Mouse (Mus musculus): ENCODE data around the gene Ltf. TPM values are rescaled to one million over a fixed set of nuclear protein-coding genes. Genes with fewer than 3 reads are reported as not detected.

Gene Ltf
- polyA plus RNA-seq, 3 experiments from 2014 or later: 2.5 TPM; not detected in 2

- no peak for ATAC-seq
These were observed 23.2 kb downstream of the Ltf start for GRCm38 (mm10) chr9:111042266-111042665.

DNA sequence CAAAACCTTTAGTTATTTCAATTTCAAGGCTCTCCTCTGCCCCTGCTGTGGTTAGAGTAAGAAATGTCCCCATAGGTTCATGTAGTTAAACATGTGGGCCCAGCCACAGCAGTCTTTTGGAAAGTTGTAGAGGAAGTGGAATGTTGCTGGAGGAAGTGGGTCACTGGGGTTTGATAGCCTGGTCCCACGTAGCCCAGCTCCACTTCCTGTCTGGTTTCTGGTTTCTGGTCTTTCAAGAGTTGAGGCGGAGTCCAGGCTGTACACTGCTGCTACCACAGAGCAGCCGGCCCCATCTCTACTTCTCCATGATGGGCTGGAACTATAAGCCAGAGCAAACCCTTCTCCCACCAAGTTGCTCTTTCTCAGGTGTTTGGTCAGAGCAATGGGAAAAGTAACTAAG, 27.2 kb downstream of the Ltf start:
- ATAC-seq: peak; percentile 77

- ATAC-seq: peak; percentile 83
These were observed 28.2 kb downstream of the Ltf start for GRCm38 (mm10) chr9:111047266-111047665.

GRCm38 (mm10) chr9:111048452-111048851, 29.4 kb downstream of the Ltf start:
- no peak for ATAC-seq

- no peak for ATAC-seq
These were observed 35.9 kb downstream of the Ltf start for GRCm38 (mm10) chr9:111054923-111055322.

DNA sequence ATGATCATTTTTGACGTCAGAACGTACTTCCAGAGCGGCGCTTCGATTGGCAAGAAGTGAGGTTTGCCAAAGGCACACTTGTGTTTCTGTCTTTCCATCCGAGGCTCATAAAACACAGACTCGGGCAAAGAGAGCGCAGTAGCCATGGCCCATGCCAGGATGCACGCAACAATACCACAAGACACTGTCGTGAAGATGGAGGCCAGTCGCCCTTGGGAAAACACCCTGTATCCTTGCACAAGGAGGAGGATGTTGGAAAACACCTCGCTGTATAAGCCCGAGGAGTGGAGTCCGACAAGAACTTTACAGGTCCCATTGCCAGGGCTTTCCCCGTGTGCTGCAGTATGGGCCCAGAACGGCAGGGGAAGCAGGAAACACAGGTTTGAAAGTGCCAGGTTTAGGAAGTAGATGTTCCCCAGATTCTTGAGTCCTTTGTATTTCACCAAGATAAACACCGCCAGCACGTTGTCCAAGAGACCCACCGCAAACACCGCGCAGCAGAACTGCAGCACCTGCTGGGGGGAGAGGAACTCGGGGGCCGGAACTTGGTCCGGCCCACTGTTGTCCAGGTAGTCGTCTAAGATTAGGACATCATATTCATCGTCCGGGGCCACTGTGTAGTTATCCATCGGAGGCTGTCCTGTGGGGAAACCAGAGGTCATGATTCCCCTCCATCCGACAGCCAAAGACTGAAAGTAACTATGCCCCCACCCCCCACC, 36.9 kb downstream of the Ltf start:
- peak; percentile 38 for ATAC-seq

GRCm38 (mm10) chr9:111056519-111056797, 37.4 kb downstream of the Ltf start:
- peak; percentile 16 for ATAC-seq

- peak; percentile 38 for ATAC-seq
These were observed 37.9 kb downstream of the Ltf start, which contains the start of gene Ccrl2 for GRCm38 (mm10) chr9:111056798-111057543. Gene Ccrl2 (minus strand): TSS chr9:111057519.

DNA sequence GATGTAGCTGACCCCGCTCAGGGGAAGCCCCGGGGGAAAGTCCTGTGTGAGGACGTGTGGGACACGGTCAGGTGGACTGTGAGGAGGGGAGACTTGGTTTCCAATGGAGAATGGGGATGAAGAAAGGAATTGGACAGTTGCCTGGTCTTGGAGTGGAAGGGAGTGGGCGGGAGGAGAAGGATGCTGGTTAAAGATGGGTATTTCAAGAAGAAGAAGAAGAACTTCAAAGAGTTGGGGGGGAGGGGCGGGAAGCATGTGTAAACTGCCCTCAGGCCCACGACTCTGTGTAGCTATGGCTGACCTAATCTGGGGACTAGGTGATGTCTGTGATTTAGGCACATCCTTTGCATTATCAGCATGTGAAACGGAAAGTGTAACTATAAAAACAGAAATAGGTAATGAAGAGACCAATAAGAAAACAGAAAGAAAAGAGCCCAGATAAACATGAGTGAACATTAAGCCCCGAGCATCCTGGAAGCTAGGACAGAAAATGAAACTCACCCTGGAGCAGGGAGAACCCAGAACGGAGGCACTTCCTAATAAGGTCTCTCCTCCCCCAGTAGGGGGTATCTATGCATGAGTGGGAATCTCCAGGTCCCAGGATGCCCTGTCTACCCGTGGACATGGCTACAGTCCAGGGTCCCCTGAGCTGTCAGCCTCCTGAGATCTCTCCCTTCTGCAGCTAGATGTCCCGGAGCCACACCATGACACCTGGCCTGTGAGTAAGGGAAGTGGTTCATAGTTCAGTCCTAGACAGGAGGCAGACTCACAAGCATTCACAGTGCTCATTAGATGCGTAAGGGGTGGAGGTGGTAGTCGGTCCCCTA, 38.7 kb downstream of the Ltf start:
- ATAC-seq: peak; percentile 49

DNA sequence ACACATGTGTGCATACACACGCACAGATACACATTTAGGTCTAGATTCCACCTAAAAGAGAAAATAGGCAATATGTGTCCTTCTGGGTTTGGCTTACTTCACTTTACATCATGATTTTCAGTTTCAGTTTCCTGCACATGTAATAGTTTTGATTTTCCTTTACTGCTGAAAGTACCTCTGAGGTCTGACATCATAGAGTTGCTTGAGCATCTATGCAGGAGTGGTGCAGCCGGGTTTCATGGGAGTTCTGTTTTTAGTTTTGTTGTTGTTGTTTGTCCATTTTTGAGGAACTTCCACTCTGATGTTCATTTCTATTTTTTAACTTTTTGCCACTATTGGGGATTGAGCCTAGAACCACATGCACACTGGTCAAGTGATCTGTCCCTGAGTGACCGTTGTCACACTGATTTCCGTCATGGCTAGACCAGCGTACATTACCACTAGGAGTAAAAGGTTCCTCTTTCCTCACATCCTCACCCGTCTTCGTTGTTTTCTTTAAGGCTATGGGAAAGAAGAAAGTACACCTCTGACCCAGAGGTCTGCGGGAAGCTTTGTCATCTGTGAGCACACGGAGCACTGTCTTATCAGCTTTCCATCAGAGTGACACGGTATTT, 40.0 kb downstream of the Ltf start:
- peak; percentile 15 for ATAC-seq

GRCm38 (mm10) chr9:111062840-111063239, 43.8 kb downstream of the Ltf start:
- ATAC-seq: no peak

DNA sequence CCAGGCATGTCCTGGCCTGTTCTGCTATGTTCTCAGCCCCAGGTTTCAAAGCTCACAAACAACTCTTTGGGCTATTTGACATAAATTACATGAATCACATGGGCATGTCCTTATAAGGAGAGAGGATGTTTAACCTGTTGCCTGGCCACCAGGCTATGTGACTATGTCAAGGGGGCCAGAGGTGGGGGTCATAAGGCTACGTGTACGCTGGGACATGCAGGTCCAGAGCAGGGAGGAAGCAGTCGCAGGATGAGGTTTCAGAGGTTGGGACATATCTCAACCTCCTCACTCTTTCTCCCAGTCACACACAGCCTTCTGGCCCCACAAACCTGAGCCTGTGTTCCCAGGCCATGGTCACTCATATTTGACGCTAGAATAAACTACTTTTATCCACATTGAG, 48.0 kb downstream of the Ltf start:
- ATAC-seq: no peak

GRCm38 (mm10) chr9:111070546-111070961, 51.5 kb downstream of the Ltf start:
- ATAC-seq: no peak

DNA sequence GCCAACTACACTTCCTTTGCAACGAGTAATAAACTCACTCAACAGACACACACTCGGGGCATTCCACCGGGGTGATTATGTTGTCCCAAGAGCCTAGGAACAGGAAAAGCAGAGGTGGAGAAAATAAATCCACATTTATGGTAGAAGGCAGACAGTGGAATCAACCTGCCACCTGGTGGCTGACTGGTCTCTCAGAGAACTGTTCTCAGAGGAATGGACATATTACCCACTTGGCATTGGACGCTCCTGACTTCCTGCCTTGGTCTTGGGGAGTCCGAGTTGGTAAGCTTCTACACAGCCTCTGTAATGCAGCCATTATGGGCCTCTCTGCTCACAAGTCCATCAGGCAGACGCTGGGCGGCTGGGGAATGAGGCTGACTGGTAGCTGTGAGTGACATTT, 53.1 kb downstream of the Ltf start:
- ATAC-seq: no peak

- no peak for ATAC-seq
These were observed 53.9 kb downstream of the Ltf start for GRCm38 (mm10) chr9:111072971-111073370.

- no peak for ATAC-seq
These were observed 58.7 kb downstream of the Ltf start for GRCm38 (mm10) chr9:111077745-111078144.

- no peak for ATAC-seq
These were observed 61.7 kb downstream of the Ltf start for GRCm38 (mm10) chr9:111080801-111081200.

GRCm38 (mm10) chr9:111081765-111082164, 62.7 kb downstream of the Ltf start:
- no peak for ATAC-seq

- no peak for ATAC-seq
These were observed 66.3 kb downstream of the Ltf start for GRCm38 (mm10) chr9:111085329-111085728.

DNA sequence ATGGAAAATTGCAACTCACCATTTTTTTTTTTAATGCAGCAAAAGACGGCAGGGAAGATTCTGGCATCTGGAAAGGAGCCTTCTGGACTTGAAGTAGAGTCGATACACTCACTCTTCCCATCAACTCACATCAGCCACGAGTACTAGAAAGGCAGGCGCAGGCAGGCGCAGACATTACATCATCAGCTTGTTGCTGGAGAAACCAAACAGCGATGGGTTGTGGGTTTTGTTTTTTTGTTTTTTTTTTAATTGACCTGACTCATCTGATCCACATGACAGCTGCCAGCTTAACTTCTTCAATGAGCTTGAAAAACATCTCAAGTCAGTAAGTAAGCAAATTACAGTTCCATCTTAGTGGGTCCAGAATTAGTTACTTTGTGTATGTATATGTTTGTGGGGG, 67.1 kb downstream of the Ltf start:
- ATAC-seq: no peak

GRCm38 (mm10) chr9:111086995-111087606, 68.0 kb downstream of the Ltf start:
- ATAC-seq: no peak

DNA sequence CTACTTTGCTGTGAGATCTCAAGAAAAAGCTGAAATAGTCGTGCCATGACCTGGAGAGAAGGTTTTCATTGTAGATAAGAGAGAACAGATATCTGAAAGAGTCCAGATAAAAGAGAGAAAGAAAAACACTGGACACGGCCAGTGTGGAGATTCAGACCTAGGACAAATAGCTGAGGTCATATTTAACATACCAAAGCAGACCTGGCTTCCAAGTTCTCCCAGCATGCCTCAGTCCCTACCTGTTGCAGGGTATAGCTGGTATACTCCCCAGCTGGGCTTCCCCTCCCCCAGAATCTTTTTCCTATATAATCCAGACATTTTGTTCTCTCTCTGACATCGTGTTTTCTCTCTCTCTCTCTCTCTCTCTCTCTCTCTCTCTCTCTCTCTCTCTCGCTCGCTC, 68.9 kb downstream of the Ltf start:
- ATAC-seq: no peak

- ATAC-seq: no peak
These were observed 69.8 kb downstream of the Ltf start for GRCm38 (mm10) chr9:111088886-111089285.

Data from inflammation-experienced regulatory T-cells, adult 6 months (primary cell).